Mouse (Mus musculus): ENCODE measurements around the gene Socs4. TPM values are rescaled to one million over a fixed set of nuclear protein-coding genes. Genes with fewer than 3 reads are reported as not detected.

Socs4 gene
- total and polyA plus RNA-seq, 3 experiments = 7.0 to 25.1 (median 13.2) TPM

GRCm38 (mm10) chr14:47234032-47234431, 42.7 kb upstream of the Socs4 start:
- Histone ChIP-seq H3K4me1 (ENCODE audit: control insufficient read depth in 1 of 2, insufficient read depth in 2 of 2) (0 out of 4 replicates have a peak, but pooled peaks cover 0 to 2% of the 10 kb centered on the region in 2 experiments), H3K4me2 (ENCODE audit: insufficient read depth, low read depth, poor library complexity, severe bottlenecking) (no peak overlapping the region), H3K79me2 (replicated peaks; ENCODE audit: control insufficient read depth, extremely low read depth, insufficient read depth, poor library complexity, severe bottlenecking) (no peaks in the 10 kb centered on the region), H3K36me3 (replicated peaks in 1 of 2; ENCODE audit: control insufficient read depth in 1 of 2, insufficient read depth in 1 of 2, low read length in 1 of 2) (no peaks in the 10 kb centered on the region), H3K4me3 (replicated peaks in 1 of 3; ENCODE audit: low read depth in 2 of 3, low read length in 2 of 3, poor library complexity in 1 of 3) (no peak overlapping the region), H3K27ac (ENCODE audit: insufficient read depth, low read depth) (no peak overlapping the region), H3K9ac (ENCODE audit: insufficient read depth, low read depth) (no peak overlapping the region), H3K27me3 (replicated peaks) (no peaks in the 10 kb centered on the region), H3K9me3 (replicated peaks; ENCODE audit: low read length) (peaks cover 10% of the 10 kb centered on the region)
- DNase-seq (ENCODE audit: extremely low read depth) = no peak
- dilution Hi-C loops (cut with MboI; ENCODE audit: extremely low pct_ligation_motif_present, extremely low pct_unique_long_range_greater_than_20kb, low sequenced_read_pairs) = no loop called here
- in situ Hi-C loops (cut with MboI; ENCODE audit: low pct_ligation_motif_present, low pct_unique_long_range_greater_than_20kb, low sequenced_read_pairs) = loop anchor here (25.0 kb wide), 1 partner anchor 347 kb away; the partner anchor contains the start of gene Samd4
- no peak for TF ChIP-seq CTCF (conservative IDR thresholded peaks at IDR 0.05 in 1 of 2, IDR thresholded peaks at IDR 0.05 in 1 of 2; ENCODE audit: low read depth in 2 of 2, low read length in 2 of 2)
- TF ChIP-seq SMC3 (IDR thresholded peaks at IDR 0.05; ENCODE audit: low read depth, low read length) = no peak
- TF ChIP-seq EP300 (IDR thresholded peaks at IDR 0.05; ENCODE audit: low read length) = no peak
- TF ChIP-seq ZC3H11A (IDR thresholded peaks at IDR 0.05; ENCODE audit: low read depth, low read length) = no peak
- no peak for TF ChIP-seq MAZ (IDR thresholded peaks at IDR 0.05; ENCODE audit: low read depth, low read length)
- TF ChIP-seq BHLHE40 (IDR thresholded peaks at IDR 0.05; ENCODE audit: low read depth, low read length) = no peak
- TF ChIP-seq NELFE (IDR thresholded peaks at IDR 0.05; ENCODE audit: low read depth, low read length) = no peak
- no peak for TF ChIP-seq POLR2A (IDR thresholded peaks at IDR 0.05; ENCODE audit: low read depth, low read length)
- no peak for TF ChIP-seq UBTF (IDR thresholded peaks at IDR 0.05; ENCODE audit: low read depth, low read length)
- TF ChIP-seq MYC (IDR thresholded peaks at IDR 0.05; ENCODE audit: low read depth, low read length) = no peak
- no peak for TF ChIP-seq HCFC1 (IDR thresholded peaks at IDR 0.05; ENCODE audit: low read depth, low read length)
- no peak for TF ChIP-seq JUND (conservative IDR thresholded peaks at IDR 0.05; ENCODE audit: low read depth, low read length)

DNA sequence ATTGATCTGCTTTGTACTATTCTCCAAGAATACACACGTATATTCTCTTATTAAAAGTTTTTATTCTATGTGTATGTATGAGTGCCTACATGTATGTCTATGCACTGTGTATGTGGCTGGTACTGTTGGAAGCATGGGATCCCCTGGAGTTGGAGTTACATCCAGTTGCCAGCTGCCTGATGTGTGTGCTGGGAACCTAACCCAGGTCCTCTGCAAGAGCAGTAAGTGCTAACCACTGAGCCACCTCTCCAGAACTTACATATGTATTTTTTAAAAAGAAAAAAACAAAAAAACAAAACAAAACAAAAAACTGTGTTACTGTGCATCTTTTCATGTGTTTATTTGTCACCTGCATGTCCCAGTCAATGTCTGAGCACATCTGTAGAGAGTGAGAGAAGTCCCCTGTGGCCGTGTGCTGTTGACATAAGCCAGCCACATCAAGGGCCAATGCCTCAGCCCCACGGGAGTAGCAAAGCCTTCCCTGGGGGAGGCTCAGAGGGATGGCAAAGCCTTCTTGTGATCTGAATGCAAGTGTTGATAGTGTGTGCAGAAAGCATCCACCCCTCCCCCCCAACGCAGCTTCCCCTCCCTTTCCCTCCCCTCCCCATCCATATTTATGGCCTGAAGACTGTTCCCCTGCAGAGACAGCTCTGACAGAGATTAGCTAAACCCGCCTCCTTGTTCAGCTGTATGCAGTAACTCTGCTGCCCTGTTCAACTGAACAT, 42.0 kb upstream of the Socs4 start:
- in situ Hi-C loops (cut with MboI; ENCODE audit: low pct_ligation_motif_present, low pct_unique_long_range_greater_than_20kb, low sequenced_read_pairs) = loop anchor here (25.0 kb wide), 1 partner anchor 347 kb away; the partner anchor contains the start of gene Samd4
- DNase-seq (ENCODE audit: extremely low read depth) = no peak
- no peak overlapping the region for H3K9ac ChIP-seq (ENCODE audit: insufficient read depth, low read depth)
- H3K79me2 ChIP-seq (replicated peaks; ENCODE audit: control insufficient read depth, extremely low read depth, insufficient read depth, poor library complexity, severe bottlenecking) = no peaks in the 10 kb centered on the region
- no peak overlapping the region for H3K27ac ChIP-seq (ENCODE audit: insufficient read depth, low read depth)
- H3K9me3 ChIP-seq (replicated peaks; ENCODE audit: low read length) = peaks cover 10% of the 10 kb centered on the region
- H3K36me3 ChIP-seq (replicated peaks in 1 of 2; ENCODE audit: control insufficient read depth in 1 of 2, insufficient read depth in 1 of 2, low read length in 1 of 2) = peaks cover under 1 to 4% of the 10 kb centered on the region in 2 experiments
- H3K4me3 ChIP-seq (replicated peaks in 1 of 3; ENCODE audit: low read depth in 2 of 3, low read length in 2 of 3, poor library complexity in 1 of 3) = no peak overlapping the region
- H3K4me2 ChIP-seq (ENCODE audit: insufficient read depth, low read depth, poor library complexity, severe bottlenecking) = no peak overlapping the region
- no peak for TF ChIP-seq HCFC1 (IDR thresholded peaks at IDR 0.05; ENCODE audit: low read depth, low read length)
- no peak for TF ChIP-seq POLR2A (IDR thresholded peaks at IDR 0.05; ENCODE audit: low read depth, low read length)
- no peak for TF ChIP-seq NRF1 (IDR thresholded peaks at IDR 0.05; ENCODE audit: low read depth, low read length)
- TF ChIP-seq UBTF (IDR thresholded peaks at IDR 0.05; ENCODE audit: low read depth, low read length) = no peak
- TF ChIP-seq EP300 (IDR thresholded peaks at IDR 0.05; ENCODE audit: low read length) = no peak
- TF ChIP-seq USF1 (IDR thresholded peaks at IDR 0.05; ENCODE audit: low read depth, low read length) = no peak
- no peak for TF ChIP-seq E2F4 (IDR thresholded peaks at IDR 0.05; ENCODE audit: insufficient replicate concordance, low read depth, low read length)
- no peak for TF ChIP-seq TBP (conservative IDR thresholded peaks at IDR 0.05; ENCODE audit: low read depth, low read length)
- H3K27me3 ChIP-seq (replicated peaks) = no peaks in the 10 kb centered on the region
- dilution Hi-C loops (cut with MboI; ENCODE audit: extremely low pct_ligation_motif_present, extremely low pct_unique_long_range_greater_than_20kb, low sequenced_read_pairs) = no loop called here
- 0 out of 4 replicates have a peak, but pooled peaks cover 0 to under 1% of the 10 kb centered on the region in 2 experiments for H3K4me1 ChIP-seq (ENCODE audit: control insufficient read depth in 1 of 2, insufficient read depth in 2 of 2)
